Mouse (Mus musculus): ENCODE data around the gene Tent5b.
A peak's percentile ranks its signal among the peaks of the same experiment; 100 is the strongest.

Gene Tent5b

DNA sequence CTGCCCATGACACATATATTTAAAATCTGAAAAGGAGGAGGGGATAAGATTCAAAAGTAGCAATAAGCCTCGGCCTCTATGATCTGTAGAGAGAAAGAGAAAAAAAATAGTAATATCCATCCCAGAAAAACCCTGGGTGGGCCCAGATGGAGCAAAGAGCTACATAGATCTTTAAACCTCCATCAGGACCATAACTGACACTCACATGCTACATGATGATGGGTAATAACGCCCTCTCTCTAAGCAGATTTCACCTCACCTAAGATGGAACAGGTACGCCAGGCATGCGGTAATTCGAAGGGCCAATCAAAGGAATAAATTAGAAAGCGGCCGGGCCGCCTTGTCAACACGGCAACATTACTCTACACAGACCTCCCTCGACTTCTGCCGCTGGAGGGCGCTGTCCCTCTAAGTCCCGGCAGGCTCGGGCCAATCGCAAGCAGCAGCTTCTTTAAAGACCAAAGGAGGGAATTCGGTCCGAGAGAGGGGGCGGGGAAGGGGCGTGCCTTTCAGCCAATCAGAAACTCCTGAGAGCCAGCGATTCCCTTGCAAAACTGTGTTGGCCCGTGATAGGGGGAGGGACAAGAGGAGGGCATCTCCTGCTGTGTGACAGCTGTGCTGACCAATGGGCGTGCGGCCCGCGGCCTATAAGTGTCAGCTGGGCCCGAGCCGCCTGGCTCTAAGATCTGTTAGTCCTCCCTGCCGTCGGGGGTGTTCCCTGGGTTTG lies at the start of gene Tent5b:
TSS of gene Tent5b (plus strand) at position 675 of the 727 bp plus-strand sequence.
- peak; percentile 99 for DNase-seq (ENCODE audit: extremely low read depth, low read depth)

DNA sequence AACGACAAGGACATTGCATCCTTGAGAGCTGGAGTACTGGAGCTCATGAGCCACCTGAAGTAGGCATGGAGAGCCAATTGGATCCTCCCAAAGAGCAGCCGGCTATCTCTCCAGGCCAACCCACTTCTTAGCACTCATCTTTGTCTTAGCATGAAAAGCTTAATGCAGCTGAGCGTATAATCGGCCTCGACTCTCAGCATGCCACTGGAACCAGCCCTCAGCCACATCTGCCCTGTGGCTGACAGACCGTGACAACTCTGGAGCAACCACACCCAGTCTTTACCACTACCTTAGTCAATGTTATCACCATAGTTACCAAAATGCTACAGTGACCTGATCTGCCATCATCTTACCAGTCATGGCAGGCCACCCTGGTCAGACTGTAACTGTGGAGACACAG lies 48.4 kb upstream of the Tent5b start:
- no peak for DNase-seq (ENCODE audit: extremely low read depth, low read depth)

DNA sequence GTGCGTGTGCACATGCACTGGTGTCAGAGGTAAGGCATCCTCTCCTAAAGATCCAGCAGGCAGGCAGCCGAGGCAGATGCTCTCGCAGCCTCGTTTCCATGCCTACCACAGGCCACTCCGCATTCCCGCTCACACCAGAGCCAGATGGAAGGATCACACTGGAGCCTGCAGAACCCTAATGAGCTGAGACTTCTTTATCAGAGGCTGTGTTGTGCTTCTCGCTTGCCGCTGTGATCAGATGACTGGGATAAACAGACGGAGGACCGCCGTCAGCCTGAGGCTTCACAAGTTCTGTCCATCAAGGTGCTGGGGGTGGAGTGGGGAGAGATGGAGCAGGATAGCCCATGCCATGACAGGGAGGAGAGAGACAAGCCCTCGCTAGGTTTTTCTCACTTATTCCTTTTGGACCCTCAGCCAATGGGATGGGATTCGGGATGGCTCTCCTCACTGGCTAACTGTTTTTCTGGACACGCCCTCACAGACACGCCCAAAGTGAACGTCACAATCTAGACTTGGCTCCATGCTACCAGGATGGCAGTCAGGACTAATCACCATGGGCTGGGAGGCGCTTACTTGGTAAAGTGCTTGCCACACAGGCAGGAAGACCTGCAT lies 47.3 kb upstream of the Tent5b start:
- peak; percentile 31 for DNase-seq (ENCODE audit: extremely low read depth, low read depth)

DNA sequence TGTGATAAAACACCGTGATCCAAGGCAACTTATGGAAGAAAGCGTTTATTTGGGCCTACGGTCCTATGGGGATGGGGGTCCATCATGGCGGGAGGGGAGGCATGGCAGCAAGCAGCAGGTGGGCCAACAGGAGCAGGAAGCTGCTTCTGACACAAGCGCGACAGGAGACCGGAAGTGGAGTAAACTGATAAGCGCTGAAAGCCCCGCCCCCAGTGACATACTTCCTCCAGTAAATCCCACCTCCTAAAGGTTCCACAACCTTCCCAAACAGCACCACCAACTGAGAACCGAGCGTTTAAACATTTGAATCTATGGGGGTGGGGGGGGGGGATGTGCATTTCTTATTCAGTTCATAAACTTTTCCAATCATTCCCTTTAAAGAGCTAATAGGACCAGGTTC lies 44.0 kb upstream of the Tent5b start:
- no peak for DNase-seq (ENCODE audit: extremely low read depth, low read depth)

DNA sequence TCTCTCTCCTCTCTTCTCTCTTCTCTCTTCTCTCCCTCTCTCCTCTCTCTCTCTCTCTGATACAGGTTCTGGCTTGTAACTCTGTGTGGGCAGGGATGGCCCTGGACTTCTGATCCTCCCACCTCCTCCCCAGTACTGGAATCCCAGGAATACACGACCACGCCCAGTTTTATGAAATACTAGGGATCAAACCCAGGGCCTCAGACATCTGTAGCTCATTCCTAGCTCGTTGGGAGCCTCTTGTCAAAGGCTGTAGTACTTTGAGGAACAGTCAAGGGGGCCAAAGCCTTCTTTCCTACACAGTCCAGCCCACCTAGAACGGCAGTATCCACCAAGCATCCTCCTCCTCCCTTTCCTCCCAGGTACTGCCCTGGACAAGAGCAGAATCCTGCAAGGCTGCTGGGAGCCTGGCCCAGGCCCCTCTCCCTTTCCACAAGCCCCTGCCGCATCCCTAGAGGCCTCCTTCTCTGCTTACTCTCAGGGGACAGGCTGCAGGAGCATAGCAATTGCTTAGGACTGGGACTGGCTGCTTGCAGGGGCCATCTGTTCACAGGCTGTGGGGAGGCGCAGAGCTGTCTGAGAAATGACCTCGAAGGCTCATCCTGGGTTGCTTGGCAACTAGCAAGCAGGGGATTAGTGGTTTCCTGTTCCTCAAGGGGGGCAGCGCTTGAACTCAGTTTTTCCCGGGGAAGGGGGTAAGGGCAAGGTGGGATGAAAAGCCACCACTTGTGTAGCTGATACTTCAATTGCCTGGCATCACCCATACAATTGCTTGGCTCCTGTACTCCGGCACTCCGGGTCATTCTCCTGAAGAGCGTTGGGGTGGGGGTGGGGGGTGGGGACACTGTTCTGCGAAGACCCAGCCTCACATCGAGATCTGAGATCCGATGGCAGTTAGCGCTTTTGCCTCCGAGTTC lies 40.2 kb upstream of the Tent5b start:
- no peak for DNase-seq (ENCODE audit: extremely low read depth, low read depth)

DNA sequence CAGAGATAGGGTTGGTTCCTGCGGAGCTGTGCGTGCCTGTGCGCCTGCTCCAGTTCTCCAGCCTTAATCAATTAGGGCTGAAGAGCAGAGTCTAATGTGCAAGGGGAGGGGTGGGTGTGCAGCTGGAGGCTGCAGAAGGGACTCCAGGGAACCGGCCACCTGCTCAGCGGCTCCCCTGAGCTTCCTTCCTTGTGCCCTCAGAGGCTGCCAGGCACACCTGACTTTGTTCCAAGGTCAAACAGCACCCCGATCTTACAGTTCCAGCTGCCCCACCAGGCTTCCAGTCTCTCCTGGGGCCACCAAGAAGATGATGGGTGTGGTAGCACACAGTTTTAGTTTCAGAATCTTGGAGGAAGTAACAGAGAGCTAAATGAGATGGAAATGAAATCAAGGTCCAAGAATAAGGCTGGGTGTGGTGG lies 39.5 kb upstream of the Tent5b start:
- DNase-seq (ENCODE audit: extremely low read depth, low read depth) = no peak

DNA sequence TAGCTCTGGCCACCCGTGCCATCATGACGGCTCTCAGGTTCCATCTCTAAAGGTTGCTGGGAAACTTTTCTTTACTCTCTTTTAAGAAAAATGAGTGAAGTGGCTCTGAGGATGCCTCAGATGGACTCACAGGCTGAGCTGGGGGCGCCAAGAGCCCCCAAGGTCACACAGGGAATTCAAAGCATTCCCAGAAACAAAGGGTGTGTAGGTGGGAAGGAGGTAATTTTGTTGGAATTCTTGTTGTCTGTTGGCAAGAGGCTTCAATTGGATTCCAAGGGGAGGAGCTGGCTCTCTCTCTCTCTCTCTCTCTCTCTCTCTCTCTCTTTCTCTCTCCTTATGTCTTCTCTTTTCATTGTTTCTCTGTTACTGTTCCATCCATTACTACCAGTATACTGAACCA lies 37.7 kb upstream of the Tent5b start:
- DNase-seq (ENCODE audit: extremely low read depth, low read depth) = no peak

DNA sequence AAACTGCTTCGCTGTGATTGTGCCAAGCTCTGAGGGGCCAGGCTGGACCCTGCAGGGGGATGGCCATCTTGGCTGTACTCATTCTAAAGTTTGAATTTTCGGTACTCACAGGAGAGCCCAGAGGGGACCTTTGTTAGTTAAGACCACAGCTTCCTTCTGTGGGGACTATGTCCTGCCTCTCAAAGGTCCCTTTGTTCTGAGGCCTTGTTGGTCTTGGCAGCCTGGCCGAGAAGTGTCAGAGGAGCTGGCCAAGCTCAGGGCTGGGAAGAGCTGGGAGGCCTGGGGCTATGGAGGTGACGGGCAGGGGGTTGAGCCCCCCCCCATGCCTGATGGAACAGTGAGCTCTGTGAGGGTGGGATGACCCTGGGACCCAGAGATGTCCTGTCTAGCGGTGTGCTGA lies 36.8 kb upstream of the Tent5b start:
- DNase-seq (ENCODE audit: extremely low read depth, low read depth) = no peak

DNA sequence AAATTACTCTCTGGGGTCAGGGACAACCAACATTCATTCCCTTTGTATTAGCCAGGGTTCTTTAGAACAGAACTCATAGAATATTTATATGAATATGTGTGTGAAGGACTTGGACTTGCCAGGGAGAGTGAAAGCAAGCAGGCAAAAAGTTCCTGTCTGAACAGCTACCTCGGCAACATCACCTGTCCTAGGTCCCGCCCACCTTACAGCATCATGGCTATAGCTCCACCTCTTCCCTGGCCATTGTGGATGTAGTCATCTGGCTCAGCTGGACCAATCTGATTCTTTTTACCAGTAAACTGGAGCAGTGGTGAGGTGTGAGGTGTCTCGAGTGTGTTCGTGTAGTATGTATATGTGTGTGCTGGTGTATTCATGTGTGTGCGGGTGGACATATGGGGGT lies 34.2 kb upstream of the Tent5b start:
- no peak for DNase-seq (ENCODE audit: extremely low read depth, low read depth)

DNA sequence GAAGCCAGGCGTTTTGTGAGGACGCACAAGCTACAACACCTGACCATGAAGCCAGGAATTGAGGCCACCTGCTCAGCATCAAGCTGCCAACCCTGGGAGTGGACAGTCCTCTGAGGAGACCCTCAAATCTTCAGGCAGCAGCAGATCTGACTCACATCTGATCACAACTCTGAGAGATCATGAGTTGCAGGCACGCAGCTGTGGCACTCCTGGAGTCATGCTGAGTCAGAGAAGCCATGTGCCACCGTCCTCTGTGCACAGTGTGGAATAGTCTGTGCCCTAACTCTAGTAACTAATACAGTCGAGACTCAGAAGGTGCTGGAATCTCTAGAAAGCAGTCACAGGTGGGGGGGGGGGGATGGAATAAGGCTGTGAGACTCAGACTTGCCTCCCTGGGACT lies 32.6 kb upstream of the Tent5b start:
- no peak for DNase-seq (ENCODE audit: extremely low read depth, low read depth)

DNA sequence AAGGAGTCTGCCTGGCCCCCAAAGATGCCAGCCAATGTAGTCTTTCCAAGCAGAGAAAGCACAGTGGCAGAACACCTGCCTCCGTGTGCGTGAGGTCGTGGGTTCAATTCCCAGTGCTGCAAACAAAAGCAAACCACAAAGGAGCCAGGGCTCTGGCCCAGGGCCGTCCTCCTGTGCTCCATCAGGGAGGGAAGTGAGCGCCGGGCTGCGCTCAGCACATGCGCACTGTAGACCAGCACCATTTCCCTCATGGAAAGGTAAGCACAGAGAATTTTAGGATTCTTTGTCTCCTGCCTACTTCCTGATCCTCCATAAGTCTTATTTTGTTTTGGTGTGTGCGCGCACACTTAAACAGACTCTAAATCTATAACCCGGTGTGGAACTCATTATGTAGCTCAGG lies 32.0 kb upstream of the Tent5b start:
- DNase-seq (ENCODE audit: extremely low read depth, low read depth) = no peak

DNA sequence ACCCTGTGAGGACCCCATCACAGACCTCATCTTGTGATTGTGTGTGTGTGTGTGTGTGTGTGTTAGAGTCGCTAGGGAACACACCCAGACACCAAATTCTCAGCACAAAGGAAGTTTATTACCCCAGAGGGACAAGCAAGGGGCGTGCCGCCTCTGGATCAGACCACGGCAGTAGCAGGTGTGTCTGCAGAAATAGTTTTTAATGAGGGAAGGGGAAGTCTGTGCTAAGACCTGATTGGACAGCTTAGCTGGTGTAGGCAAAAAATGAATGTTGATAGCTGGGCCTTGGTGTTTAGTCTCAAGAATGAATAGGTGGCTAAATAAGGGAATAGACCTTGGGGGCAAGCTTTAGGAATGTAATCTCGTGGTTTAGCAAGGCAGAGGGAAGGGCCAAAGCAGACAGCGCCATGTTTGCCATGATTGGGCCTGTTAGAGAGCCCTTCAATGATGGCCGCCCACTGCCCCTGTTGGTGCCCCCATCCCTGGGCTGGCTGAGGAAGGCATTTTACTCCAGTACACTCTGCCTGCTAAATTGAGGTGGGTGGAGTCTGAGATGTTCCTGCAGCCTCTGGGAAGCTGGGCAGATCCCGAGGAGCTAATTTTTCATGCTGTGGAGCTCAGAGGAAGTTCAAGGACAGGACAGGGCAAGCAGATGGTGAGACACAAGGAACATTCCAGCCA lies 31.1 kb upstream of the Tent5b start:
- DNase-seq (ENCODE audit: extremely low read depth, low read depth) = no peak

DNA sequence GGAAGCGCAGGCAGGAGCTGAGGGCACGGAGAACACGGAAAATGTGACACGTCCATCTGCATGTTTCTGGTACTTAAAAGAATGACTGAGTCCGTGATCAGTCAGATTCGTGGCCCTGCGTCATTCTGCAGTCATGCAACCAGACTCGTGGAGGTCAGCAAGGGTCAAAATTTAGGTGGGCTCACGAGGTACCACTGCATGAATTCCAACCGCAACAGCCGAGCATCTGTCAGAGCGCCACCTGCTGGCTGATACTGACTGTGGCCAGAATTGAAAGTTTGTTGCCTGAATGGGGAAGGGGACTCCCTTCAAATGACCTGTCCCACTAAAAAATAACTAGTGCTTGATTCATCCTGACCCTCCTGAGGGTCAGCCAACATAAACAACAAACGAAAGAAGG lies 30.2 kb upstream of the Tent5b start:
- DNase-seq (ENCODE audit: extremely low read depth, low read depth) = no peak

DNA sequence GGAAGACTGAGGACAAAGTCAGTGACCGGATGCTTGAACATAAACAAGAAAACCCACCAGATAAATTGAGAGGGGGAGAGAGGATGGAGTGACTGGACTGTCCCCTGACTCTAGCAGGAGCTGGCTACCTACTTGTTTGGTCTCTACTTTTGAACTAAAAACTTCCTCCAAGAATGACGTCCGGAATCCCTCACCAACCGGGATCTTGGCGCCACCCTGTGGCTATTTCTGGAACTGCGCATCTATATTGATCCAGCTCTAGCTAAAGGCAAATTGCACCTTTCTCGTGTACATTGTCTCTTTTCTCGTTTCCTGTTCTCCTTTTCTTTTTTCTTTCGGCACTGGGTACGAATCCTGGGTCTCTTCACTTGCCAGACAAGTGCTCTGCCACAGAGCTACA lies 28.4 kb upstream of the Tent5b start:
- DNase-seq (ENCODE audit: extremely low read depth, low read depth) = peak; percentile 52

DNA sequence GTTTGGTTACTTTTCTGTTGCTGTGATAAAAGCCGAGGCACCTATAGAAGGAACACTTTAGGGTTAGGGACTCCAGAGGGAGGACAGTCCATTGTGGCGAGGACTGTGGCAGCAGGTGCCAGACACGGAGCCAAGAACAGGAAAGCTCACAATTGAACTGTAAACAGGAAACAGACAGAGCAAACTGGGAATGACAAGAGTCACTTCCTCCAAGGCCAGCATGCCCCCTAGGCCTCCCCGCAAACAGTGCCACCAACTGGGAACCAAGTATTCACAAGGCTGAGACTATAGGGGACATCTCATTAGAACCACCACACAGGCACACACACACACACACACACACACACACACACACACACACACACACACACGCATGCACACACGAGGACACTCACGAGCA lies 27.5 kb upstream of the Tent5b start:
- DNase-seq (ENCODE audit: extremely low read depth, low read depth) = no peak

DNA sequence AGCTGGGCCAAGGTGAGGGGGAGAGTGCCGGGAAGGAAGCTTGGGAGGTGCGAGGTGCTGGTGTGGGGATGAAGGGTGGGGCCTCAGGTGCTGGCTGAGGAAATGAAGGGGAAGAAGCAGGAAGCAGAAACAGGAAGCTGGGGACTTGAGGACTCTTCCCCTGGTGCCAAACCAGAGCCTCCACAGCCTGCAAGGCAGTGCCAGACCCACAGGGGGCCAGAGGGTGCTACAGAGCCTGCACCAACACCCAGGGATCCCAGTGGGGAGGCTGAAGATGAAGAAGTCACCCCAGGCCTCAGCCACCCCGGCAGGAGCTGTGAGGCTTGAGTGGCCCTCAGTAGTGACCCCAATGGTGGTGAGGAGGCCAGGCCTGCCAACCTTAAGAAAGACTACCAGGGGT lies 21.9 kb upstream of the Tent5b start:
- no peak for DNase-seq (ENCODE audit: extremely low read depth, low read depth)

DNA sequence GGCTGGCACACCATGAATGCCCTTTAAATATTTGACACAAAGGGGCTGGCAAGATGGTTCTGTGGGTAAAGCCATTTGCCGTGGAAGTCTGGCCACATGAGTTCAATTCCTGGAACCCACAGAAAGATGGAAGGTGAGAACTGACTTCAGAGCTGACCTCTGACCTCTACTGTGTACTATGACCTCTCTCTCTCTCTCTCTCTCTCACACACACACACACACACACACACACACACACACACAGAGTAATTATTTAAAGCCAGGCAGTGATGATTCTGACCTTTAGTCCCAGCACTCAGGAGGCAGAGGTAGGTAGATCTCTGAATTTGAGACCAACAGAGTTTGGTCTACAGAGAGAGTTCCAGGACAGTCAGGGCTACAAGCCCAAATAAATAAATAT lies 19.9 kb upstream of the Tent5b start:
- DNase-seq (ENCODE audit: extremely low read depth, low read depth) = no peak

DNA sequence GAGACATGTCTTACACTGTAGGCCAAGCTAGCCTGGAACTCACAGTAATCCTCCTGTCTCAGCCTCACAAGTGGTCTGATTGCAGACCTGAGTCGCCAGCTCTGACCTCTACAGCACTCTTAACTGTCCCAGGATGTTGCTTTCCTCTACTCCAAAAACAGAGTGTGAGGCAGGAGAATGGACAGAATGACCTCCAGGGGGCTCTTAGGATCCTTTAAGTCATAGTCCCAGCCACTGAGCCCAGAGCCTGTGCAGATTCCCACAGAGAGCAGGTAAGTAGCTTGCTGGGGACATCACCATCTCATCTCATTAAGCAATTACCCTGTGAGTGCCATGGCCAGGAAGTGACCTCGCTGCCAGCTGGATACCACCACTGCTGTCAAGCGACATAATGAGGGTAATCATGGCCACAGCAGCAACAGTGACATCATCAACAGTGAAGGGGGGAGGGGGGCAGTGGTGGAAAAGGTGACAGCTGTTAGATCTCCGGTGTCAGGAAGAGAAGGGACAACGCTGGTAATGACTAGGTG lies 19.1 kb upstream of the Tent5b start:
- DNase-seq (ENCODE audit: extremely low read depth, low read depth) = no peak

DNA sequence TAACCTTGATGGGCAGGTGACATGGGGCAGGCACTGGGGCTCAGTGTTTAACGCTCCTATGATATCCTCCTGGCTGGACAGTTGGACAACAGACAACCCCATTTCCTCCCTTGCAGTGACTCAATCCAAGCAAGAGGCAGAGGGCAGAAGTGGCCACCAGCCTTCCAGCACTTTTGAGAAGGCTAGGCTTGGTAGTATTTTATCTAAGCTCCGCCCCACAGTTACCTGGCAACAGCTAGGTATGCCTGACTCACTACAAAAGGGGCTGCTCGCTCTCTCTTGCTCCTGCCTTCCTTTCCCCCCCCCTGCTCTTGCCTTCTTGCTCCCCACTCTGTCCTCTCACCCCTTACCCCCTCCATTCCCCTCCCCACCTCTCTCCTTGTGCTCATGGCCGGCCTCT lies 18.6 kb upstream of the Tent5b start:
- no peak for DNase-seq (ENCODE audit: extremely low read depth, low read depth)

DNA sequence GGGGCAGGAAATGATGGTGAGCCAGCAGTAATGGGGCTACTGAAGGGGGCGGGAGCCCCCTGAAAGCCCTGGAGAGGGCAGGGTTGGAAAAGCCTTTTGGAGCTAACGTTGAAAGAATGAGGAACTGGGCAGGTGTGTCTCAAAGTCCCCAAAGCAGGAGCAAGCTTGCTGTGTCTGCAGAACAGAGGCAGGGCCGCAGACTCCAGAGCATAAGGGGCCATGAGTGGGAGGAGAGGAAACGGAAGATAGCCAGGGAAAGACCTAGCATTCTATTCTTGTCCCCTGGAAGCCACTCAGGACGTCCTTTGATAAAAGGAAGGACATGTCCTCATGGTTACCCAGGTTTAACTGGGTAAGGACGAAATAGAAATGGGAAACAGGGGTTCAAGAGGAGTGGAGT lies 16.7 kb upstream of the Tent5b start:
- no peak for DNase-seq (ENCODE audit: extremely low read depth, low read depth)

DNA sequence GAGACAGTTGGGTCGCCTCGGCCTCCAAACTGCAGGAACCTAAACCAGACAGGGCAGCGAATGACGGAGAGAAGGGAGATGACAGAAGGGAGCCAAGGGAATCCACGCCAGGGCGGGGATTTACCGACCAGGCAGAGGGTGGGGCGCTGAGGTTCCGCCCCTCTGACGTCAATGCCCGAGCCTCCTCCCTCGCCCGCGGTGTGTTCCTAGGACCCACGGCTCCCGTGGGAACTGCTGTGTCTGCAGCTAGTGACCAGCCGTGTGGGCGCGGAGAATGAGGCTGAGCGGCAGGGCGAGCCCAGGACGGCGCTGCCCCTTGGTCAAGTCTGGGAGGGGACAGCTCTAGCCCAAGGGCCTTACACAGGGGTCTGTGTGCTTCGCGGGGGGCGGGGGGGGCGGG lies 11.9 kb upstream of the Tent5b start:
- DNase-seq (ENCODE audit: extremely low read depth, low read depth) = peak; percentile 50

DNA sequence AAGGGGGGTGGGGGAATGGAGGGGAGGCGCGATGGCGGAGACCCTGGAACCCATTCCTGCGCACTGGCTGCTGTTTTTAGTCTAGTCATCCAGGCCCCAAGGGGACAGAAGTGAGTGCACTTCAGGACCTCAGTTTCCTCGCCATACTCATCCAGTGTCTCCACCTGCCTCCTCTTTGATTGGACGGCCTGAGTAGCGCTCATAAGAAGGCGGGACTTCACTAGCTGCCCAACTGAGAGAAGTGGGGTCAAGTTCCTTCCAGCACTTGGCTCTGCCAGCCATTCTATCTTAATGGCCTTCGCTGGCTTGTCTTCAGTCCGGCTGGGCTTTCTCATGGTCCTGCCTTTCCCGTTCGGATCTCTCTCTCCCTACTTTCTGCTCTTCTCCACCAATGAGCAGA lies 10.8 kb upstream of the Tent5b start:
- no peak for DNase-seq (ENCODE audit: extremely low read depth, low read depth)
